Mouse (Mus musculus): ENCODE results near the gene Lrig1.

Gene Lrig1

GRCm38 (mm10) chr6:94613235-94613895, 86.6 kb downstream of the Lrig1 start:
- peak; percentile 39 to 73 for DNase-seq

DNA sequence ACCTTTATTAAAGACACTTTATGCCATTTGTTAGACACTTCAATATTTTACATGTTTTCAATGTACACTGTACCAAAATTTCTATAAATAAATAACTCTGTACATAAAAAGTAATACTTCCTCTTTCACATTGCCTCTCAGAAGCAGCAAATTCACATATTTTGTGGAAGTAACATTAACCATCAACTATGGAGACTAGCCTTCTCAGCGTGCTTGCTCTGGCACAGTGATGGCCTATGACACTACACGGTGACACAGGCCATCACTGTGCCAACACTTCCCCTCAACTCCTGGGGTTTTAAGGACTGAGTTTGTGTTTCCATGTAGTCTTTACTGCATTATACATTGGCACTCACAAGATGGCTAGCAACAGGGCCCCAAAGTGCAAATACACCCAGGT, 95.4 kb downstream of the Lrig1 start:
- no peak for DNase-seq

DNA sequence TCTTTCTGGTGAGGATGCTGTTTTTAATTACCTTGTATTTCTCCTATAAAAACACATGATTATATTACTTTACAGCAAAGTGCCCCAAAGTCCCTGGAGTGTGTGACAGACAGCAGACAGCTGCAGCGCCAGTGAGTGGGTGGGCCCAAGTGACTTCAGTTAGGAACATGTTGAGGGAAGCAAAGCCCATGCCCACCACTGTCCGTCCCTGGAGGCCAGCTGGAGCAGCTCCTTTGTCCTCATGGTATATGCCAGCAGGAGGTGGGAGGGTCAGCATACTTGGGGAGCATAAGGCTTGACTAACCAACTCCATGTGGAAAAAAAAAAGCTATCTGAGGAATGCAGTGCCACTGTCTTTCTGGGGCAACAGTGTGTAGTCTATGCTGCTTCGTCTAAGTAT, 95.9 kb downstream of the Lrig1 start:
- no peak for DNase-seq

GRCm38 (mm10) chr6:94601811-94602210, 98.1 kb downstream of the Lrig1 start:
- DNase-seq: no peak

GRCm38 (mm10) chr6:94601101-94601500, 98.9 kb downstream of the Lrig1 start:
- peak; percentile 35 to 84 for DNase-seq

- DNase-seq: no peak
These were observed 100.9 kb downstream of the Lrig1 start for GRCm38 (mm10) chr6:94599016-94599415.

- DNase-seq: no peak
These were observed 101.5 kb downstream of the Lrig1 start for GRCm38 (mm10) chr6:94598421-94598820.

- peak in 1 of 2 experiments; percentile 50 for DNase-seq
These were observed 103.0 kb downstream of the Lrig1 start for GRCm38 (mm10) chr6:94596761-94597485.

DNA sequence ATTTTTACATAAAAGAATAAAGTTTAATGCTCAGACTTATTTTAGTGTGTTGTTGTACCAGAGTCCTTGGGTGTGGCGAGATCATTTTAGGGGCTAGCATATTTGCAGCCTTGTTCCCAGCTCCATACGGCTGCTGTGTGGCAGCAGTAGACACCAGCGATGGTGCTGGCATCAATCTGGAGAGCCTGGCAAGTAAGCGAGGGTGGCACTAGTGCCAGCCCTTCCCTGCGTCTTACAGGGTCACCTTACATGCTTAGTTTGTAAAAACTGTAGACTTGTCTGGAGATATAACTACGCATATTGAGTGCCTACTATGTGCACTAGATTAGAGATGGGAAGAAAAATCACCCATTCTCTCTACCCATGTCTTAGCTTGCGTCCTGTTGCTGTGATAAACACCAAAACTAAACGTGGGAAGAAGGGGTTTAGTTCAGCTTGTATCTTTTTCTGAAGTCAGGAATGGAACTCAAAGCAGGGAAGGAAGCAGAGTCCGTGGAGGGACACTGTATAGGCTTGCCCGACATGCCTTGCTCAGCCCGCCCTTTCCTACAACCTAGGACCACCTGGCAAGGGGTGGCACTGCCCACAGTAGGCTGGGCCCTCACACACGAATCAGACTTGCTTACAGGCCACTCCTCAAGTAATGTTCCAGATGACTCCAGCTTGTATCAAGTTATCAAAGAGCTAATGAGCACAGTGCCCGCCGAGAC, 103.8 kb downstream of the Lrig1 start:
- no peak for DNase-seq

- no peak for DNase-seq
These were observed 104.8 kb downstream of the Lrig1 start for GRCm38 (mm10) chr6:94595206-94595605.

- no peak for DNase-seq
These were observed 105.2 kb downstream of the Lrig1 start for GRCm38 (mm10) chr6:94594711-94595110.

GRCm38 (mm10) chr6:94594096-94594665, 105.8 kb downstream of the Lrig1 start:
- DNase-seq: no peak

DNA sequence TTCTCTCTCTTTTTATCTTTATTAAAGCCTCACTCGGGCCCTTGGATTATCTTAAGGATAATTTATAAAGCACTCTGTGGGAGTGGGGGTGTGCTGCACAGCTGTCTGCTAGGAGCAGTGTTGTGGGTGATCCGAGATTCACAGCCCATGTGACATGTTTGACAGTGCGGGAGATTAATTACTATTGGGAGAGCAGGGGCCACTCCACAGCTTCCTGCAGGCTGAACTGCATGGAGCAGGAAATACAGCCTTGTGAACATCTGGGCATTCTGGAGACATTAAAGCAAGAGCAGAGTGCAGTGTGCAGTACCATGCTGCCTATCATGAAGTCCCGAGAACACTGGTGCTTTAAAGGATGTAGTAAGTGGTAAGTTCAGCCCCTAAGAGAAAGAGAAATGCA, 107.2 kb downstream of the Lrig1 start:
- no peak for DNase-seq

DNA sequence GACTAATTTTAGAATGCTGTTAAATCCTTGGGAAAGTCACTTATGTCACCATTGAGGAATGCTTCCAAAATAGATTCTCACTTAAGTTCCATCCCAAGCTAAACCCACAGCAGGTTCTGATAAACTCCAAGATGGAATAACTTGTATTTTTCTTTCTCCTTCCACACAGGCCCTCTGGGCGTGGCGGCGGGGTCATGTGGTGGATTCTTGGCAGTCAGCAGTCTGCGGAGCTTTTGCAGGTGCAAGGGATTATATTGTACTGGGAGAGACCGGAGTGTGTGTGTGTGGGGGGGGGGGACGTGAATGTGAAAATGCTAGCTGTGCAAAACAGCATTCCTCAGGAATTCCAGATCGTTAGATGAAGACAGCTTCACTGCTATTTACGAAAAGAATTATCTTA, 107.7 kb downstream of the Lrig1 start:
- DNase-seq: peak; percentile 45 to 61

GRCm38 (mm10) chr6:94588365-94588764, 111.6 kb downstream of the Lrig1 start:
- no peak for DNase-seq

GRCm38 (mm10) chr6:94584976-94585375, 115.0 kb downstream of the Lrig1 start:
- DNase-seq: no peak

- no peak for DNase-seq
These were observed 115.7 kb downstream of the Lrig1 start for GRCm38 (mm10) chr6:94584147-94584695.

- DNase-seq: no peak
These were observed 117.9 kb downstream of the Lrig1 start for GRCm38 (mm10) chr6:94582055-94582454.

DNA sequence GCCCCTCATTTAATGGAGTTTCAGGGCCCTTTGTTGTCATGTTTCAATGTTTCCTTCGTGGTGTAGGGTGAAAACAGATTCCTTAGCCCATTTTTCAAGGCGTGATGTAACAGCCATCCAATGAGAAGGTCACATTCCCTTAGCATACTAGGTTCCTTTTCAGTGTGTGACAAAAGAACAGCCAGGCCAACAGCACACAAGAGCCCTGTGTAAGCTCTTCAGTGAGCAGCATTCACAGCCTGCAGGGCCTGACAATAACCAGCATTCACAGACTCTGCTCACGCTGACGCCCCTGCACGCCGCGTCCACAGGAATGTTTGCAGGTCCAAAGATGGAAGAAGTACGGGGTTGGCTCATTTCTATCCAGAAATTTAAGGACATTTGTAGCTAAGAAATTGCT, 122.0 kb downstream of the Lrig1 start:
- no peak for DNase-seq

- DNase-seq: no peak
These were observed 124.3 kb downstream of the Lrig1 start for GRCm38 (mm10) chr6:94575526-94576166.

- DNase-seq: no peak
These were observed 131.9 kb downstream of the Lrig1 start for GRCm38 (mm10) chr6:94568040-94568439.

GRCm38 (mm10) chr6:94565766-94566165, 134.2 kb downstream of the Lrig1 start:
- no peak for DNase-seq

Measured in kidney, postnatal 25 days (tissue).